Comparison of ENCODE assay signal across 8 mouse cellular contexts in the genomic region with DNA sequence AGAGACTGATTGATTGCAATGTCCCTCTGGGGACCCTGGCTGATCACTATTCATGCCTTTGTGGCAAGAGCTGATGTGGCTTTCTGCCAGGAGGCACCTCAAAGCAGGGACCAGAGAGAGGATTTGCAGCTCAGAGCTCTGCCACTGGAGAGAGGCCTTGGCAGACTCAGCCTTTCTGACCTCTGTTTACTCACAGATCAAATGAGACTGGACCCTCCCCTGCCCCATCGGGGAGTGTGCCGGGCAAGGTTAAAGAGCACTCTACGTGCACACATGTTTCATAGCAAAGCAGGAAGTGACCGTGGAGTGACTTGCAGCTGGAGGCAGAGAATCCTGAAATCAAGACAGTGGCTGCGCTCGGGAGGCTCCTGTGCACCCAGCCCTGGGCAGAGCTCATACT. TPM values are rescaled to one million over a fixed set of nuclear protein-coding genes. Genes with fewer than 3 reads are reported as not detected.
A peak's percentile ranks its signal among the peaks of the same experiment; 100 is the strongest.
DNase-seq lines count a peak whose midpoint lies in the region; ATAC-seq and TF ChIP-seq lines count a peak whose summit lies in the region.
"Had no signal": no experiment of that assay in that cellular context is flagged by ENCODE, and none has a peak within 500 bp of the region (broad histone marks: within the 10 kb centered on the region; RNA-seq: fewer than 3 reads in every experiment).

No protein-coding gene starts in this region.

- peak; percentile 26; the same call in 1 of the 2 replicates for ATAC-seq in lung, postnatal 0 days
- ATAC-seq in embryonic facial prominence, embryonic 15.5 days (ENCODE audit: insufficient number of reproducible peaks, low FRiP score, low TSS enrichment, low read depth), result no peak
- ATAC-seq in stomach, embryonic 14.5 days (ENCODE audit: insufficient number of reproducible peaks, insufficient read depth, low FRiP score, low read depth), result peak; percentile 28; the same call in 1 of the 2 replicates

- no peak overlapping the region for H3K4me2 ChIP-seq in lung, postnatal 0 days (replicated peaks; ENCODE audit: low read depth, low read length)
- H3K4me2 ChIP-seq in embryonic facial prominence, embryonic 15.5 days (replicated peaks), result no peak overlapping the region
- no peak overlapping the region for H3K4me2 ChIP-seq in stomach, embryonic 14.5 days (replicated peaks; ENCODE audit: low read depth, low read length)

- H3K9me3 ChIP-seq in lung, postnatal 0 days (ENCODE audit: low read length), result no peaks in the 10 kb centered on the region
- H3K9me3 ChIP-seq in embryonic facial prominence, embryonic 15.5 days (replicated peaks), result no peaks in the 10 kb centered on the region
- no peaks in the 10 kb centered on the region for H3K9me3 ChIP-seq in stomach, embryonic 14.5 days (ENCODE audit: control insufficient read depth, low read depth, low read length)

- no peak for DNase-seq in lung, postnatal 0 days (ENCODE audit: low spot score)
- DNase-seq in lung, adult 18-20 months, result no peak
- DNase-seq in embryo, embryonic 10 days (ENCODE audit: low spot score), result peak; percentile 68
- DNase-seq in testis, postnatal 10 days (ENCODE audit: low spot score), result no peak
- DNase-seq in left cerebral cortex, adult 9 months (ENCODE audit: low spot score in 2 of 2), result no peak
- DNase-seq: cerebellum, adult 18-20 months had no signal

- no peak for TF ChIP-seq CTCF in lung, postnatal 0 days (IDR thresholded peaks at IDR 0.05)

- no peak for TF ChIP-seq EP300 in lung, postnatal 0 days (IDR thresholded peaks at IDR 0.05)

- no peak overlapping the region for H3K27ac ChIP-seq in lung, postnatal 0 days (ENCODE audit: low read length)
- H3K27ac ChIP-seq in embryonic facial prominence, embryonic 15.5 days (replicated peaks), result peak overlapping the region; percentile 13; the same call in 1 of the 2 replicates
- H3K27ac ChIP-seq in stomach, embryonic 14.5 days (ENCODE audit: low read length), result no peak overlapping the region

- peaks cover 8% of the 10 kb centered on the region; the same call in 1 of the 2 replicates for H3K4me1 ChIP-seq in lung, postnatal 0 days (ENCODE audit: insufficient read depth, low read depth, low read length)
- H3K4me1 ChIP-seq in embryonic facial prominence, embryonic 15.5 days, result peaks cover 26% of the 10 kb centered on the region
- H3K4me1 ChIP-seq in stomach, embryonic 14.5 days (ENCODE audit: control insufficient read depth, insufficient read depth, low read length), result peaks cover 20% of the 10 kb centered on the region

- H3K4me3 ChIP-seq in lung, postnatal 0 days (ENCODE audit: low read depth, low read length), result no peak overlapping the region
- H3K4me3 ChIP-seq in embryonic facial prominence, embryonic 15.5 days (replicated peaks), result no peak overlapping the region
- H3K4me3 ChIP-seq in stomach, embryonic 14.5 days (ENCODE audit: low read depth, low read length), result no peak overlapping the region

- H3K27me3 ChIP-seq in lung, postnatal 0 days (replicated peaks; ENCODE audit: insufficient read depth, low read length), result no peaks in the 10 kb centered on the region
- H3K27me3 ChIP-seq in embryonic facial prominence, embryonic 15.5 days, result no peaks in the 10 kb centered on the region
- H3K27me3 ChIP-seq in stomach, embryonic 14.5 days (ENCODE audit: control insufficient read depth, insufficient read depth, low read length), result no peaks in the 10 kb centered on the region

- 18% methylated on average over 6 of the region's 6 CpGs for WGBS in lung, postnatal 0 days
- 28% methylated on average over 6 of the region's 6 CpGs for WGBS in embryonic facial prominence, embryonic 15.5 days
- WGBS in stomach, embryonic 14.5 days, result 21% methylated on average over 6 of the region's 6 CpGs

- H3K36me3 ChIP-seq in lung, postnatal 0 days (ENCODE audit: insufficient read depth, low read length), result no peaks in the 10 kb centered on the region
- no peaks in the 10 kb centered on the region for H3K36me3 ChIP-seq in embryonic facial prominence, embryonic 15.5 days
- H3K36me3 ChIP-seq in stomach, embryonic 14.5 days (ENCODE audit: control insufficient read depth, insufficient read depth, low read length), result no peaks in the 10 kb centered on the region

- H3K9ac ChIP-seq in lung, postnatal 0 days (replicated peaks; ENCODE audit: low read depth), result no peak overlapping the region
- H3K9ac ChIP-seq in embryonic facial prominence, embryonic 15.5 days, result no peak overlapping the region
- no peak overlapping the region for H3K9ac ChIP-seq in stomach, embryonic 14.5 days (replicated peaks; ENCODE audit: low read depth, low read length)

RNA-seq across cellular contexts. Expression of a gene that starts 30.2 kb away (rescaled TPM):
- 0.18 and 0.35 TPM in 2 replicates for polyA plus RNA-seq in lung, postnatal 0 days (2015; fragmentation: Nextera tagmentation; extraction: Ambion mirVana)
- 6.1 and 7.9 TPM in 2 replicates for polyA plus RNA-seq in embryonic facial prominence, embryonic 15.5 days (2015; fragmentation: Nextera tagmentation; extraction: Ambion mirVana)
- polyA plus RNA-seq in stomach, embryonic 14.5 days (2014; fragmentation: Nextera tagmentation; extraction: Ambion mirVana), result 1.4 and 2.0 TPM in 2 replicates
